Mouse (Mus musculus) megakaryocyte, embryonic 14.5 days (primary cell): ENCODE measurements around the gene Zfp189.

Experiments used
- FLI1 ChIP-seq: IDR thresholded peaks from 2 replicates; pipeline ENCODE4 v1.6.1; 2012; ENCODE audit warnings: low read length, inconsistent platforms, mixed read lengths
- GATA1 ChIP-seq: IDR thresholded peaks from 3 replicates; pipeline ENCODE4 v1.6.1; 2012; ENCODE audit warnings: mixed read lengths, low read length, inconsistent platforms, borderline replicate concordance

- TF ChIP-seq FLI1 (no peak), GATA1 (no peak)
Observed at GRCm38 (mm10) chr4:49522576-49522975, 1.6 kb downstream of the Zfp189 start.
